Mouse (Mus musculus): ENCODE measurements around the gene Nusap1. TPM values are rescaled to one million over a fixed set of nuclear protein-coding genes. Genes with fewer than 3 reads are reported as not detected.
A peak's percentile ranks its signal among the peaks of the same experiment; 100 is the strongest.
"Not testable (repeated sequence)": the region's sequence is repeated elsewhere in the genome, so short reads cannot be mapped to it uniquely, and the experiment has no call there.

Gene Nusap1
- under 1 TPM in 2 of 4 experiments, not detected in 2; 0.10 to 0.38 TPM for total RNA-seq (2022)

- DNase-seq (ENCODE audit: low spot score in 2 of 2) = peak; percentile 80 to 86
Measured at GRCm38 (mm10) chr2:119618199-119618982, at the start of gene Nusap1, which contains the start of gene Oip5. Gene Nusap1 (plus strand): TSS chr2:119618298. Gene Oip5 (minus strand): TSS chr2:119618469.

- DNase-seq (ENCODE audit: low spot score in 2 of 2) = no peak
Measured at GRCm38 (mm10) chr2:119572471-119572870, 45.6 kb upstream of the Nusap1 start.

- DNase-seq (ENCODE audit: low spot score in 2 of 2) = no peak
Measured at GRCm38 (mm10) chr2:119581571-119581970, 36.5 kb upstream of the Nusap1 start.

- no peak for DNase-seq (ENCODE audit: low spot score in 2 of 2)
Measured at GRCm38 (mm10) chr2:119583439-119583838, 34.7 kb upstream of the Nusap1 start.

- DNase-seq (ENCODE audit: low spot score in 2 of 2) = no peak
Measured at GRCm38 (mm10) chr2:119584282-119584681, 33.8 kb upstream of the Nusap1 start.

- DNase-seq (ENCODE audit: low spot score in 2 of 2) = peak; percentile 36 to 42
Measured at GRCm38 (mm10) chr2:119587383-119587782, 30.7 kb upstream of the Nusap1 start.

- no peak for DNase-seq (ENCODE audit: low spot score in 2 of 2)
Measured at GRCm38 (mm10) chr2:119591247-119591646, 26.9 kb upstream of the Nusap1 start.

GRCm38 (mm10) chr2:119593765-119594112 lies 24.4 kb upstream of the Nusap1 start:
- no peak for DNase-seq (ENCODE audit: low spot score in 2 of 2)

GRCm38 (mm10) chr2:119594113-119594981 lies 23.8 kb upstream of the Nusap1 start:
- DNase-seq (ENCODE audit: low spot score in 2 of 2) = peak; percentile 90 to 93

GRCm38 (mm10) chr2:119595308-119595707 lies 22.8 kb upstream of the Nusap1 start:
- DNase-seq (ENCODE audit: low spot score in 2 of 2) = no peak

- DNase-seq (ENCODE audit: low spot score in 2 of 2) = no peak
Measured at GRCm38 (mm10) chr2:119596781-119597330, 21.2 kb upstream of the Nusap1 start.

- no peak for DNase-seq (ENCODE audit: low spot score in 2 of 2)
Measured at GRCm38 (mm10) chr2:119601027-119601426, 17.1 kb upstream of the Nusap1 start.

GRCm38 (mm10) chr2:119601575-119601974 lies 16.5 kb upstream of the Nusap1 start:
- DNase-seq (ENCODE audit: low spot score in 2 of 2) = not testable (repeated sequence)

- DNase-seq (ENCODE audit: low spot score in 2 of 2) = no peak
Measured at GRCm38 (mm10) chr2:119602488-119602887, 15.6 kb upstream of the Nusap1 start.

GRCm38 (mm10) chr2:119603909-119604308 lies 14.2 kb upstream of the Nusap1 start:
- DNase-seq (ENCODE audit: low spot score in 2 of 2) = no peak

- DNase-seq (ENCODE audit: low spot score in 2 of 2) = no peak
Measured at GRCm38 (mm10) chr2:119605361-119605973, 12.6 kb upstream of the Nusap1 start.

GRCm38 (mm10) chr2:119607023-119607422 lies 11.1 kb upstream of the Nusap1 start:
- DNase-seq (ENCODE audit: low spot score in 2 of 2) = no peak

- DNase-seq (ENCODE audit: low spot score in 2 of 2) = no peak
Measured at GRCm38 (mm10) chr2:119617841-119618198, 278 bp upstream of the Nusap1 start.

GRCm38 (mm10) chr2:119619002-119619401 lies 904 bp downstream of the Nusap1 start:
- not testable (repeated sequence) for DNase-seq (ENCODE audit: low spot score in 2 of 2)

GRCm38 (mm10) chr2:119621302-119621701 lies 3.2 kb downstream of the Nusap1 start:
- no peak for DNase-seq (ENCODE audit: low spot score in 2 of 2)

GRCm38 (mm10) chr2:119636781-119637180 lies 18.7 kb downstream of the Nusap1 start:
- no peak for DNase-seq (ENCODE audit: low spot score in 2 of 2)
